Mouse (Mus musculus): ENCODE measurements around the gene Gnat3.

- no peak for TF ChIP-seq GATA1 (IDR thresholded peaks at IDR 0.05; ENCODE audit: low read length)
- no peak for TF ChIP-seq TAL1 (IDR thresholded peaks at IDR 0.05; ENCODE audit: low read length)
Measured at GRCm38 (mm10) chr5:18035848-18036638, 73.7 kb downstream of the Gnat3 start.
